Mouse (Mus musculus) stomach, adult 2 months (tissue): Measurements from ENCODE around the gene Zfp870. TPM values are rescaled to one million over a fixed set of nuclear protein-coding genes. Genes with fewer than 3 reads are reported as not detected.

Source experiments
- polyA plus RNA-seq: library from polyadenylated mRNA; depleted of rRNA; stranded (reverse); fragments of >200 nt; gene quantifications from 2 replicates; pipeline ENCODE4 v1.2.3, GENCODE M21; 2012; rRNA removed

The Zfp870 gene
- 0.08 and 0.13 TPM in 2 replicates for polyA plus RNA-seq

DNA sequence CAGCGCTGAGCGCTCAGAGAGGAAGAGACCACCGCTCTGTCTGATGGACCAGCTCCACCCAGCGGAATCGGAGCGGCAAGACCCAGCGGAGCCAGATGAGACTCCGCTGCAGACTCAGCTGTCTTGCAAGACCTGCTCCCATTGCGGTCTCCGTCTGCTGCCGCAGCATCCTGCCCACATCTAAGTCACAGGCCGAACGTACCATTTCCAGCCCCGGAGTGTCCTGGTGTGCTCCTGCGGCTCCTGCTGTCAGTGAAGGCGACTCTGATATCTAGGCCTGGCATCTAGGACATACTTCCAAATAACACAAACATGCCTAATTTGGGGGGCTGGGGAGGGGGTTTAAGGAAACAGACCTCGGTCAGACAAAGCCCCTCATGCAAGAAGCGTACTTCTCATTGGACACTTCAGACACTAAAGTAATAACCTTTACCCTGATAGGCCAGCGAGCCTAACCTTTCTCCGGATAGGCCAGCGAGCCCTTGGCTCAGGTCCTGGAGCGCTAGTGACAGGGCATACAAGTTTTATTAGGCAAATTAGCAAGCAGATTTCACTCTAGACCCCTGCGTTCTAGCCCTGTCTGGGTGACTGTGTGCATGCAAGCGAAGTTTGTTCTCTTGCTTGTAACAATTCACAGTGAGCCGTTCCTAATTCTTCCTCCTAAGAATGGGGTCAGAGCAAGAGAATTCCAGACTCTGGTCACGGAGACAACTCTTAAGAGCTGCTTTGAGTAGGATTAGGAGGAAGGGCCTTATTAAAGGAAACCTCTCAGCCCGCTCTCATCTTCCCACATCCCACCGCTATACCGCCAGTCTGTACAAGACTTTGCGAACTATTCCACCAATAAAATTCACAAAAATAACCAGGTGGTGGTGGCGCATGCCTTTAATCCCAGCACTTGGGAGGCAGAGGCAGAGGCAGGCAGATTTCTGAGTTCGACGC lies at the start of gene Zfp870:
Zfp870 (minus strand) TSS at position 404 of the 942 bp plus-strand sequence.

DNA sequence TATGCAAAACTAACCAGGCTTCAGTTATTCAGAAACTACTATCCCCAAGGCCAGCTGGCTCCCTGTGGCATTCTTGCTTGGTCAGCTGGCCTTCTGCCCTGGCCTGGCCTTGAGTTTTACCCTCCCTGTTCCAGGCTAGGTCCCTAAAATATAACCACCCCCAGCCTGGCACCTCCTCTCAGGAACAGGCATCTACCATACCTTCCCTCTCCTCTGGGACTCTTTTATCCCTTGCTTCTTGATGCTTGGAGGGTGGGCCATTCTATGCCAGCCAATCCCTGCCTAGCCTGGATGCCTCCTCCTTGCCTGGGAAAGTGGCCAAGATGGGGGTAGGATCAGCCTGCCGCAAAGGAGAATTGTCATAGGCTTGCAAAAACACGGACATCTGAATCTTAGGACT lies 25.7 kb upstream of the Zfp870 start, which contains the start of gene Cyp4f14:
Cyp4f14 (minus strand) TSS at position 212 of the 400 bp plus-strand sequence.

DNA sequence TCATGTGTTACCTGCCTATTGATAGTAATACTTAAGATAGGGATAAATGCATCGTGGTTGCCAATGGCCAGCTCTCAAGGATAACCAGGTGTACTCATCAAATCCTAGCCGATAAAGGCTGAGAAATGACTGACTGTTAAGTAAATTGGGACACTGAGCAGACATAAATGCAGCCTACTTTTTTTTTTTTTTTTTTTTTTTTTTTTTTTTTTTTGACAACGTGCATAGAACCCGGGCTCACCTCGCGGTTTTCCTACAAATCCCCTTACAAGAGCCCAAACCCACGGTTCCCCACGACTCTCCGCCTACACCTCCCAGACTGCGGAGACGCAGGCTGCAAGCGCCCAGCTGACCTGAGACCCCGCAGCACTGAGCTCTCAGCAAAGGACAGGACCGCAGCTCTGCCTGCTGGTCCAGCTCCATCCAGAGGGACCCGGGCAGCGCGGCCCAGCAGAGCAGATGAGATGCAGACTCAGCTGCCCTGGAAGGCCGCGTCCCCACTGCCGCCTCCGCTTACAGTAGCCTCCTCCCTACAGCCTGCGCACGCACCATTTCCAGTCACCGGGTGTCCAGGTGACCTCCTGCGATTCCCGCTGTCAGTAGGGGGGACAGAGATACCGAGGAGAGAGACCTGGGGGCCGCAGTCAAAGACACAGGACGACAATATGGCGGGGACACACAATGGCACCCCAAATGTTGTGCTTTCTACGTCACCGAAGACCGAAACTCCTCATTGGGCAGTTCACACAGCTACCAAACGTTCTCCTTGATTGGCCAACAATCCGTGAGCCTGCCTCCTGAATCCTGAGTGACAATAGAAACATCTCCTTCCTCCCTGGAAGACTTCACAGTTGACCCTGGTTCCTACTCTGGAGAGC lies 61.7 kb downstream of the Zfp870 start, which contains the start of gene Zfp799:
Zfp799 (minus strand) TSS at position 722 of the 878 bp plus-strand sequence.

Other genes with a start within 250 kb of the Zfp870 start
- gene Cyp4f40, start 232.7 kb downstream of the Zfp870 start, polyA plus RNA-seq, result 0.08 and 0.14 TPM in 2 replicates
- 0.17 and 0.59 TPM in 2 replicates for gene Cyp4f15, start 206.0 kb downstream of the Zfp870 start, polyA plus RNA-seq
- gene Zfp871, start 103.4 kb downstream of the Zfp870 start, polyA plus RNA-seq, result 1.2 and 2.9 TPM in 2 replicates
- 0.03 and 0.04 TPM in 2 replicates for gene Zfp811, start 81.7 kb downstream of the Zfp870 start, polyA plus RNA-seq
- 0.49 and 0.54 TPM in 2 replicates for gene Zfp799, start 61.4 kb downstream of the Zfp870 start, polyA plus RNA-seq
- 0.14 and 0.17 TPM in 2 replicates for gene Cyp4f14, start 25.7 kb upstream of the Zfp870 start, polyA plus RNA-seq
- gene Cyp4f13, start 55.8 kb upstream of the Zfp870 start, polyA plus RNA-seq, result 26.1 and 29.8 TPM in 2 replicates
- 0.09 and 0.18 TPM in 2 replicates for gene Zfp472, start 74.2 kb upstream of the Zfp870 start, polyA plus RNA-seq
- 0.12 and 0.41 TPM in 2 replicates for gene Zfp952, start 101.5 kb upstream of the Zfp870 start, polyA plus RNA-seq
- gene Zfp763, start 141.8 kb upstream of the Zfp870 start, polyA plus RNA-seq, result 0.03 TPM in 1 of 2 replicates, not detected in the other
- gene 4921501E09Rik, start 176.4 kb upstream of the Zfp870 start, polyA plus RNA-seq, result not detected in 2 replicates
- 0.26 and 0.51 TPM in 2 replicates for gene Zfp563, start 197.7 kb upstream of the Zfp870 start, polyA plus RNA-seq
- gene Morc2b, start 248.0 kb upstream of the Zfp870 start, polyA plus RNA-seq, result not detected in 2 replicates